Mouse (Mus musculus): ENCODE data around the gene Prpf38b. TPM values are rescaled to one million over a fixed set of nuclear protein-coding genes. Genes with fewer than 3 reads are reported as not detected.

The Prpf38b gene
- polyA plus RNA-seq, 1 experiment from 2014 or later = 88.8 TPM

GRCm38 (mm10) chr3:108920442-108921070, 9.0 kb upstream of the Prpf38b start:
- Histone ChIP-seq H3K4me3 (replicated peaks) (no peak overlapping the region), H3K27ac (no peak overlapping the region), H3K4me2 (no peak overlapping the region), H3K4me1 (no peaks in the 10 kb centered on the region), H3K27me3 (replicated peaks) (no peaks in the 10 kb centered on the region), H3K36me3 (no peaks in the 10 kb centered on the region), H3K9me3 (no peaks in the 10 kb centered on the region), H3K9ac (no peak overlapping the region)
- no peak for ATAC-seq (ENCODE audit: insufficient read depth, low FRiP score, low read depth)
- WGBS = 78% methylated on average over 3 of the region's 3 CpGs

- Histone ChIP-seq H3K36me3 (no peaks in the 10 kb centered on the region), H3K9me3 (no peaks in the 10 kb centered on the region), H3K27me3 (replicated peaks) (no peaks in the 10 kb centered on the region), H3K4me2 (no peak overlapping the region), H3K27ac (no peak overlapping the region), H3K9ac (no peak overlapping the region), H3K4me3 (replicated peaks) (no peak overlapping the region), H3K4me1 (no peaks in the 10 kb centered on the region)
- 88% methylated on average over 1 of the region's 1 CpGs for WGBS
- ATAC-seq (ENCODE audit: insufficient read depth, low FRiP score, low read depth) = no peak
Observed at GRCm38 (mm10) chr3:108918852-108919251, 7.3 kb upstream of the Prpf38b start.

- H3K27ac ChIP-seq = no peak overlapping the region
- H3K4me2 ChIP-seq = no peak overlapping the region
- no peaks in the 10 kb centered on the region for H3K36me3 ChIP-seq
- H3K4me1 ChIP-seq = no peaks in the 10 kb centered on the region
- H3K9me3 ChIP-seq = no peaks in the 10 kb centered on the region
- ATAC-seq (ENCODE audit: insufficient read depth, low FRiP score, low read depth) = no peak
- WGBS = 55% methylated on average over 3 of the region's 3 CpGs
- H3K27me3 ChIP-seq (replicated peaks) = no peaks in the 10 kb centered on the region
- H3K4me3 ChIP-seq (replicated peaks) = no peak overlapping the region
- H3K9ac ChIP-seq = no peak overlapping the region
Observed at GRCm38 (mm10) chr3:108917986-108918385, 6.5 kb upstream of the Prpf38b start.

GRCm38 (mm10) chr3:108916857-108917256, 5.3 kb upstream of the Prpf38b start:
- Histone ChIP-seq H3K27ac (no peak overlapping the region), H3K4me3 (replicated peaks) (no peak overlapping the region), H3K9me3 (no peaks in the 10 kb centered on the region), H3K27me3 (replicated peaks) (no peaks in the 10 kb centered on the region), H3K4me1 (no peaks in the 10 kb centered on the region), H3K36me3 (no peaks in the 10 kb centered on the region), H3K4me2 (no peak overlapping the region), H3K9ac (no peak overlapping the region)
- WGBS = 28% methylated on average over 4 of the region's 4 CpGs
- no peak for ATAC-seq (ENCODE audit: insufficient read depth, low FRiP score, low read depth)

- H3K27me3 ChIP-seq (replicated peaks) = no peaks in the 10 kb centered on the region
- H3K27ac ChIP-seq = no peak overlapping the region
- no peak overlapping the region for H3K9ac ChIP-seq
- no peak overlapping the region for H3K4me3 ChIP-seq (replicated peaks)
- no peak for ATAC-seq (ENCODE audit: insufficient read depth, low FRiP score, low read depth)
- 64% methylated on average over 1 of the region's 1 CpGs for WGBS
- H3K9me3 ChIP-seq = no peaks in the 10 kb centered on the region
- H3K36me3 ChIP-seq = no peaks in the 10 kb centered on the region
- H3K4me1 ChIP-seq = no peaks in the 10 kb centered on the region
- H3K4me2 ChIP-seq = no peak overlapping the region
Observed at GRCm38 (mm10) chr3:108915999-108916398, 4.5 kb upstream of the Prpf38b start.

- peak overlapping the region; percentile 90 for H3K9ac ChIP-seq
- WGBS = under 1% methylated on average over 38 of the region's 44 CpGs
- H3K4me2 ChIP-seq = peak overlapping the region; percentile 73
- H3K4me1 ChIP-seq = peaks cover 5% of the 10 kb centered on the region; the same call in 1 of the 2 replicates
- peak; percentile 84 for ATAC-seq (ENCODE audit: insufficient read depth, low FRiP score, low read depth)
- peak overlapping the region; percentile 84 for H3K4me3 ChIP-seq (replicated peaks)
- no peaks in the 10 kb centered on the region for H3K27me3 ChIP-seq (replicated peaks)
- no peaks in the 10 kb centered on the region; the same call in 1 of the 2 replicates for H3K36me3 ChIP-seq
- H3K9me3 ChIP-seq = no peaks in the 10 kb centered on the region
- peak overlapping the region; percentile 100 for H3K27ac ChIP-seq
Observed at GRCm38 (mm10) chr3:108911081-108911547, 413 bp downstream of the Prpf38b start.

- peak overlapping the region; percentile 90 for H3K9ac ChIP-seq
- peaks cover 3% of the 10 kb centered on the region for H3K36me3 ChIP-seq
- H3K4me2 ChIP-seq = peak overlapping the region; percentile 73
- no peak for ATAC-seq (ENCODE audit: insufficient read depth, low FRiP score, low read depth)
- H3K4me1 ChIP-seq = peaks cover 5% of the 10 kb centered on the region; the same call in 1 of the 2 replicates
- no peaks in the 10 kb centered on the region for H3K9me3 ChIP-seq
- peak overlapping the region; percentile 100 for H3K27ac ChIP-seq
- under 1% methylated on average over 31 of the region's 32 CpGs for WGBS
- H3K4me3 ChIP-seq (replicated peaks) = peak overlapping the region; percentile 84
- no peaks in the 10 kb centered on the region for H3K27me3 ChIP-seq (replicated peaks)
Observed at GRCm38 (mm10) chr3:108910303-108911080, 1.0 kb downstream of the Prpf38b start.

- Histone ChIP-seq H3K27ac (no peak overlapping the region), H3K27me3 (replicated peaks) (no peaks in the 10 kb centered on the region)
Observed at GRCm38 (mm10) chr3:108902934-108903333, 8.6 kb downstream of the Prpf38b start.

GRCm38 (mm10) chr3:108902038-108902437, 9.5 kb downstream of the Prpf38b start:
- Histone ChIP-seq H3K4me3 (replicated peaks) (no peak overlapping the region), H3K9ac (no peak overlapping the region), H3K36me3 (peaks cover 27% of the 10 kb centered on the region), H3K9me3 (no peaks in the 10 kb centered on the region), H3K4me1 (no peaks in the 10 kb centered on the region), H3K27me3 (replicated peaks) (no peaks in the 10 kb centered on the region), H3K4me2 (no peak overlapping the region), H3K27ac (no peak overlapping the region)
- 49% methylated on average over 2 of the region's 2 CpGs for WGBS
- no peak for ATAC-seq (ENCODE audit: insufficient read depth, low FRiP score, low read depth)

More at GRCm38 (mm10) chr3:108902934-108903333, 8.6 kb downstream of the Prpf38b start:
- Histone ChIP-seq H3K9ac (no peak overlapping the region), H3K4me2 (no peak overlapping the region), H3K9me3 (no peaks in the 10 kb centered on the region), H3K36me3 (peaks cover 27% of the 10 kb centered on the region), H3K4me1 (no peaks in the 10 kb centered on the region), H3K4me3 (replicated peaks) (no peak overlapping the region)
- 88% methylated on average over 6 of the region's 6 CpGs for WGBS
- ATAC-seq (ENCODE audit: insufficient read depth, low FRiP score, low read depth) = no peak

- 79% methylated on average over 5 of the region's 5 CpGs for WGBS
- Histone ChIP-seq H3K4me3 (replicated peaks) (no peak overlapping the region), H3K9me3 (no peaks in the 10 kb centered on the region), H3K9ac (no peak overlapping the region), H3K4me2 (no peak overlapping the region), H3K27ac (no peak overlapping the region), H3K36me3 (peaks cover 25% of the 10 kb centered on the region), H3K4me1 (no peaks in the 10 kb centered on the region), H3K27me3 (replicated peaks) (no peaks in the 10 kb centered on the region)
- ATAC-seq (ENCODE audit: insufficient read depth, low FRiP score, low read depth) = no peak
Observed at GRCm38 (mm10) chr3:108900681-108901080, 10.8 kb downstream of the Prpf38b start.

GRCm38 (mm10) chr3:108900147-108900546, 11.4 kb downstream of the Prpf38b start:
- ATAC-seq (ENCODE audit: insufficient read depth, low FRiP score, low read depth) = no peak
- H3K4me1 ChIP-seq = no peaks in the 10 kb centered on the region
- no peak overlapping the region for H3K4me2 ChIP-seq
- 79% methylated on average over 3 of the region's 3 CpGs for WGBS
- H3K36me3 ChIP-seq = peaks cover 21% of the 10 kb centered on the region
- no peak overlapping the region for H3K27ac ChIP-seq
- H3K27me3 ChIP-seq (replicated peaks) = no peaks in the 10 kb centered on the region
- no peak overlapping the region for H3K9ac ChIP-seq
- H3K9me3 ChIP-seq = no peaks in the 10 kb centered on the region
- no peak overlapping the region for H3K4me3 ChIP-seq (replicated peaks)

- Histone ChIP-seq H3K4me3 (replicated peaks) (no peak overlapping the region), H3K27me3 (replicated peaks) (no peaks in the 10 kb centered on the region), H3K9me3 (no peaks in the 10 kb centered on the region), H3K36me3 (peaks cover 6% of the 10 kb centered on the region; the same call in 1 of the 2 replicates), H3K4me2 (no peak overlapping the region), H3K4me1 (no peaks in the 10 kb centered on the region), H3K9ac (no peak overlapping the region), H3K27ac (no peak overlapping the region)
- no peak for ATAC-seq (ENCODE audit: insufficient read depth, low FRiP score, low read depth)
- WGBS = 94% methylated on average over 4 of the region's 4 CpGs
Observed at GRCm38 (mm10) chr3:108898640-108899039, 12.9 kb downstream of the Prpf38b start.

Measured in stomach, embryonic 15.5 days (tissue).